Mouse (Mus musculus) ES-E14 (cell line): ENCODE measurements at regions not wholly inside any gene's neighbourhood (a gene's known extent, or its start where the extent isn't known, plus 50 kb on each side); places are given as distances from the start of the nearest gene placed in this dataset.

Source experiments
- DNase-seq: peaks from one replicate; pipeline ENCODE4 v3.0.0-alpha.2; 2013; ENCODE audit warnings: low read depth, low spot score
- H3K27ac ChIP-seq: 2 replicates; pipeline ENCODE4 v1.5.1; 2012; ENCODE audit warnings: low read depth, mild to moderate bottlenecking, low read length, moderate library complexity, mixed read lengths; ENCODE audit not compliant: poor library complexity, insufficient read depth, severe bottlenecking
- H3K36me3 ChIP-seq: 2 replicates; pipeline ENCODE4 v1.6.1; 2012; ENCODE audit warnings: mild to moderate bottlenecking, low read length, moderate library complexity, mixed read lengths; ENCODE audit not compliant: control insufficient read depth, poor library complexity, insufficient read depth, severe bottlenecking
- H3K4me1 ChIP-seq, 2 experiments: fragments of 150-350 bp in 1 of 2; sonication (generic) in 1 of 2; 2 replicates each; pipeline ENCODE4 v1.6.1; 2012; ENCODE audit warnings: low read length in 2 of 2, mild to moderate bottlenecking in 1 of 2, mixed read lengths in 1 of 2; ENCODE audit not compliant: control insufficient read depth in 2 of 2, insufficient read depth in 2 of 2, poor library complexity in 1 of 2
- H3K4me3 ChIP-seq, 2 experiments: fragments of 150-350 bp in 1 of 2; sonication (generic) in 1 of 2; 2 replicates each; pipeline ENCODE4 v1.5.1; 2012; ENCODE audit warnings: low read length in 2 of 2, low read depth in 1 of 2, mild to moderate bottlenecking in 1 of 2, mixed read lengths in 1 of 2; ENCODE audit not compliant: insufficient read depth in 1 of 2, poor library complexity in 1 of 2, severe bottlenecking in 1 of 2
- H3K9ac ChIP-seq: 2 replicates; pipeline ENCODE4 v1.6.1; 2012; ENCODE audit warnings: low read depth, mild to moderate bottlenecking, low read length, mixed read lengths; ENCODE audit not compliant: poor library complexity, insufficient read depth, severe bottlenecking
- H3K9me3 ChIP-seq: fragments of 150-350 bp; sonication (generic); 2 replicates; pipeline ENCODE4 v1.6.1; 2012; ENCODE audit warnings: low read depth, mild to moderate bottlenecking, low read length; ENCODE audit not compliant: control insufficient read depth, insufficient read depth
- CHD2 ChIP-seq: IDR thresholded peaks from 2 replicates; pipeline ENCODE4 v1.6.1; 2014; ENCODE audit warnings: mild to moderate bottlenecking, low read depth, low read length, inconsistent platforms
- HCFC1 ChIP-seq: IDR thresholded peaks from 2 replicates; pipeline ENCODE4 v1.6.1; 2012; ENCODE audit warnings: low read length, inconsistent platforms, borderline replicate concordance; ENCODE audit not compliant: insufficient read depth
- MAFK ChIP-seq: IDR thresholded peaks from 2 replicates; pipeline ENCODE4 v1.6.1; 2014; ENCODE audit warnings: mild to moderate bottlenecking, low read depth, low read length, inconsistent platforms; ENCODE audit not compliant: insufficient read depth
- ZC3H11A ChIP-seq: IDR thresholded peaks from 2 replicates; pipeline ENCODE4 v1.6.1; 2012; ENCODE audit warnings: low read depth, mild to moderate bottlenecking, inconsistent platforms, low read length, borderline replicate concordance
- ZNF384 ChIP-seq: IDR thresholded peaks from 2 replicates; pipeline ENCODE4 v1.6.1; 2012; ENCODE audit warnings: low read depth, low read length, inconsistent platforms
- in situ Hi-C, 2 experiments: fragments of 600-800 bp; cut with MboI; formaldehyde crosslinking; loops; one replicate each; pipeline ENCODE4 v1.15.1; 2025; ENCODE audit warnings: low sequenced_read_pairs in 2 of 2, inconsistent platforms in 1 of 2; ENCODE audit not compliant: unreplicated experiment in 2 of 2

DNA sequence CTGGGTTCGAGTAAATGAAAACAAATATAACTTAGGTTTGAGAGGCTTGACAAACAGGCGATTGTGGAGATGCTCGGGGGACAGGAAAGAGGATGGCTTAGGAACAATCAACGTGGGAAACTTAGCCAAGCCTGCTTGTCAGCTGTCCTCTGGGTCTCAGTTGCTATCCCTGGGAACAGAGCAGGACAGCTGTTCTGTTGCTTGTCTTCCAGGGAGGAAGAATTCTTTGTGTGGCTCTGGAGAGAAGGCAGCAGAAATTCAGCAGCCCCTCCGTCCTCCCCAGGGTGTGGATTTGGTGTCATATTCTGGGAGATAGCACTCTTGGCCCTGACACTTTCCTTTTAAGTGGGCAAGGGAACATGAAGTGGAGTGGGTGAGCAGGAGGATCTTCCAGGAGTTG, 98.1 kb upstream of the Foxd3 start:
- no peak overlapping the region for H3K9ac ChIP-seq
- DNase-seq = no peak
- no peaks in the 10 kb centered on the region for H3K9me3 ChIP-seq
- in situ Hi-C loops = no loop called here
- TF ChIP-seq MAFK (no peak), CHD2 (no peak), ZNF384 (no peak), HCFC1 (no peak), ZC3H11A (no peak)
- H3K4me1 ChIP-seq = peaks cover 5 to 9% of the 10 kb centered on the region in 2 experiments; a peak in 1 of 4 replicates
- no peaks in the 10 kb centered on the region for H3K36me3 ChIP-seq
- no peak overlapping the region for H3K4me3 ChIP-seq
- no peak overlapping the region for H3K27ac ChIP-seq

DNA sequence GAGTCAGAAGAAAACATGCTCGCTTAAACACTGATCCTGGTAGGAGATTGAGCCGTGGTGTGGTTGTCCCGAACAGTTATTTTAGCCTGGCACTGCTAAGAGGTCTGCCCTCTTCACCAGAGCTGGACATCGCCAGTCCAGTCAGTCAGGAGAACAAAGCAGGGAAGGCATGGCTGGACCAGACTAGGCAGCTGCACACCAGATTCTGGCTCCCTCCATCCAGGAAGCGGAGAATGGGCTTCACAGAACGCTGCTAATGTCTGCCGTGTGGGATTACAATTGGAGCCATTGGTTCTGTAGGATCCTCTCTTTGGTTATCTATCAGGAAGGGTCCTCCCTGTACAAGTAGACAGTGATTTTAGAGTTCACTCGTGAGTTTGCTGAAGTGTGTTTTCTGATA, 95.5 kb upstream of the Foxd3 start:
- no peak for DNase-seq
- TF ChIP-seq ZC3H11A = no peak
- TF ChIP-seq ZNF384 = no peak
- TF ChIP-seq CHD2 = no peak
- no peak for TF ChIP-seq HCFC1
- TF ChIP-seq MAFK = no peak
- Histone ChIP-seq H3K36me3 (no peaks in the 10 kb centered on the region), H3K9me3 (no peaks in the 10 kb centered on the region), H3K27ac (no peak overlapping the region), H3K4me1 (peaks cover 5 to 9% of the 10 kb centered on the region in 2 experiments; a peak in 1 of 4 replicates), H3K4me3 (no peak overlapping the region), H3K9ac (no peak overlapping the region)
- in situ Hi-C loops = no loop called here

DNA sequence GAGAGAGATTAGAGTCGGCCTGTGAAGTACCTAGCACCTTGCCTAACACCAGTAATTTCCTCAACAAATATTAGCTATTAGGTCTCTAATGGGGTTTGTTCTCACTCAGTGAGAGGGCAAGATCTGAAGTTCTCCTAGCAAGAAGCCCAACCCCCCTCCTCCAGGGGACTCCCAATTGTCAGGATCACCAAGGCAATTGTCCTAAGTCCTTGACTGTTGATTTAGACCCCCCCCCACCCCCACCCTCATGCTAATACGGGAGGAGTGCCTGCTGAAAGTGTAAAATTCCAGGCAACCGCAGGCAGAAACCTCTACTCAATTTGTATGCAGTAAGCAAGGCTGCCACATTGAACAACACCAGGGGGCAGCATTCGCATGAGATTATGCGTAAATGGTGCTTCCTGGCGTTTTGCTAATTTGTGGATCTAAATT, 94.6 kb upstream of the Foxd3 start:
- peak; percentile 26; the same call in 1 of the 2 replicates for TF ChIP-seq ZC3H11A
- TF ChIP-seq ZNF384 = no peak
- TF ChIP-seq CHD2 = no peak
- no peak for TF ChIP-seq HCFC1
- no peak for TF ChIP-seq MAFK
- in situ Hi-C loops = no loop called here
- peak; percentile 48 for DNase-seq

DNA sequence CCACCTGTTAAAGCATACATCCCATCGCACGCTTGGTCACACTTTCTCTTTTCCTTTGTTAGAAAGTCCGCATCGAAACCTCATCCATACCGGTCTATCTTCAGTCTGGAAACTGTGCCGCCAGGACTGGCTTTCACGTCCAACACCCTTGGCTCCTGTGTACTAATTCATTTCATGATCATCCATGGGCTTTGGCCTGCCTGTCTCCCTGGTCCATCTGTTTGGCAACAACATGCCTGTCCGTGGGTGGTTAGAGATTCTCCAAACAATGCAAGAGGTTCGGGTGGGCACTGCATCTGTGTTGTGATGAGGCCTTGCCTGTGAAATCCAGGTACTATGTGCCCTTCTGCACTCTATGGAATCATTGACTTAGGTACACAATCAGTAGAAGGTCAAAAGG, 90.7 kb upstream of the Foxd3 start:
- no peaks in the 10 kb centered on the region for H3K9me3 ChIP-seq
- H3K9ac ChIP-seq = no peak overlapping the region
- DNase-seq = no peak
- TF ChIP-seq MAFK (no peak), CHD2 (no peak), ZC3H11A (no peak), ZNF384 (no peak), HCFC1 (no peak)
- peaks cover 3 to 6% of the 10 kb centered on the region in 2 experiments; a peak in 1 of 4 replicates for H3K4me1 ChIP-seq
- no peaks in the 10 kb centered on the region for H3K36me3 ChIP-seq
- in situ Hi-C loops = no loop called here
- H3K27ac ChIP-seq = no peak overlapping the region
- no peak overlapping the region for H3K4me3 ChIP-seq

More for the DNA sequence above, 94.6 kb upstream of the Foxd3 start:
- Histone ChIP-seq H3K4me3 (no peak overlapping the region), H3K9ac (no peak overlapping the region), H3K27ac (no peak overlapping the region), H3K4me1 (peaks cover 5 to 9% of the 10 kb centered on the region in 2 experiments; a peak in 1 of 4 replicates), H3K36me3 (no peaks in the 10 kb centered on the region), H3K9me3 (no peaks in the 10 kb centered on the region)

DNA sequence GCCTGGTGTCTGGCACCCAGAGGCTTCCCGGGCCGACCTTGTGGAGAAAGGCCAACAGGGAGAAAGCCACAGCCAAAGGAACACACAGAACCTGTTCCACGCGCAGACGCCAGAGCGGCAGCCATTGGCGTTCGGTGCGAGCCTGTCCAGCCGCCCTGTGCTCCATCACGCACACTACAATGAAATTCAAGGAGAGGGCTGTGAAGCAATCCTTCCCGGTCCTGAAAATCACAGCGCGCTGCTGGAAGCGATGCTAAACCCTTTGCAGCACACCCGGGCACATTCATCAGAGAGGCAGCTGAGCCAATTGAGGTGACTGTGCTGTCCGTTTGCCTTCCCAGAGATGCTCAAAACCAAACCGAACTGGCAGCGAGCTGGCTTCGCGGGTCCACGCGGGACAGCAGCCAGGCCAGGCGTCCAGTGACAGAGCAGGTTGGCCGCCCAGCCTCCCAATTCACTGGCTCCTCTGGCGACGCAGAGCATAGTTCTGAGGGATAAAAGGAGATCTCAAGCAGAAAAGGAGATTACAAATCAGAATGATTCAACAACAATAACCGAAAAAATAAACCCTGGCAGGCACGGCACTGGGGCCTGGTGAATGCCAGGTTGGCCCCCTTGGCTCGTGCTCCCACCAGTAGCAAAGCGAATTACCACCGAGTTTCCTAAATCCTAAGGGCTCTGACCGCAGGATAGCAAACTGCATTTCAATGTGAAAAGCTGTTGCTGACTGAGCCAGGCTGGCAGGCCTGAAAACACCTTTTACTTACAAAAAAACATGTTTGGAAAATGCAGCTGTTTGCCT, 83.1 kb upstream of the Foxd3 start:
- H3K9ac ChIP-seq = peak overlapping the region; percentile 66
- H3K36me3 ChIP-seq = no peaks in the 10 kb centered on the region
- peaks cover 5 to 9% of the 10 kb centered on the region in 2 experiments; a peak in 2 of 4 replicates for H3K4me1 ChIP-seq
- DNase-seq = no peak
- H3K9me3 ChIP-seq = no peaks in the 10 kb centered on the region
- no peak for TF ChIP-seq ZNF384
- TF ChIP-seq ZC3H11A = no peak
- no peak for TF ChIP-seq HCFC1
- no peak for TF ChIP-seq CHD2
- no peak for TF ChIP-seq MAFK
- H3K27ac ChIP-seq = no peak overlapping the region
- peak overlapping the region; percentile 39 to 47; a peak in 3 of 4 replicates for H3K4me3 ChIP-seq
- in situ Hi-C loops = no loop called here
